Mouse (Mus musculus) natural killer cell, adult 2 months (primary cell): ENCODE measurements around the gene Gm49361.
"Not testable (repeated sequence)": the region's sequence is repeated elsewhere in the genome, so short reads cannot be mapped to it uniquely, and the experiment has no call there.

ENCODE experiments used
- DNase-seq, 2 experiments: peaks; one replicate each; pipeline ENCODE4 v3.0.0; 2022; ENCODE audit warnings: low spot score in 2 of 2

The Gm49361 gene

GRCm38 (mm10) chr14:57746001-57746771 is at the start of gene Gm49361:
Gene Gm49361, minus strand, starts transcription at chr14:57746103.
- DNase-seq: peak; percentile 78 to 84

DNA sequence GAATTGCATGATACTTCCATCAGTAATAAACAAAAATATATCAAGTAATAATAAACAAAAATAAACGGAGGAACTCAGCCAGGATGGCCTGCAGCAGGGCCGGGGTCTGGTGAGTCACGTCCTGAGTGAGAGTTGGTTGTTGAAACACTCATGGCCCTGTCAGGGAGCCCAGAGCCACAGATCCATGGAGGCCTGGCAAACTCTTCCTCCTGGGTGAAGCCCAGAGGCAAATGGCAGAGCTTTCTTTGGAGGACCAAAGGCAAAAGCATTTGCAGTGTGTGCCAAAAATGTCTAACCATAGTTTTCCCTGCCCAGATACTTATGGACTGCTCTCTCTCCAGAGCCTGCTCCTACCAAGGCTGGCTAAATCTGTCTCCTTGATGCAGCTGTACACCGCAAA is 45.3 kb upstream of the Gm49361 start:
- no peak for DNase-seq

GRCm38 (mm10) chr14:57789759-57790158 is 43.9 kb upstream of the Gm49361 start:
- DNase-seq: no peak

GRCm38 (mm10) chr14:57789311-57789710 is 43.4 kb upstream of the Gm49361 start:
- no peak for DNase-seq

GRCm38 (mm10) chr14:57787406-57787805 is 41.5 kb upstream of the Gm49361 start:
- no peak for DNase-seq

DNA sequence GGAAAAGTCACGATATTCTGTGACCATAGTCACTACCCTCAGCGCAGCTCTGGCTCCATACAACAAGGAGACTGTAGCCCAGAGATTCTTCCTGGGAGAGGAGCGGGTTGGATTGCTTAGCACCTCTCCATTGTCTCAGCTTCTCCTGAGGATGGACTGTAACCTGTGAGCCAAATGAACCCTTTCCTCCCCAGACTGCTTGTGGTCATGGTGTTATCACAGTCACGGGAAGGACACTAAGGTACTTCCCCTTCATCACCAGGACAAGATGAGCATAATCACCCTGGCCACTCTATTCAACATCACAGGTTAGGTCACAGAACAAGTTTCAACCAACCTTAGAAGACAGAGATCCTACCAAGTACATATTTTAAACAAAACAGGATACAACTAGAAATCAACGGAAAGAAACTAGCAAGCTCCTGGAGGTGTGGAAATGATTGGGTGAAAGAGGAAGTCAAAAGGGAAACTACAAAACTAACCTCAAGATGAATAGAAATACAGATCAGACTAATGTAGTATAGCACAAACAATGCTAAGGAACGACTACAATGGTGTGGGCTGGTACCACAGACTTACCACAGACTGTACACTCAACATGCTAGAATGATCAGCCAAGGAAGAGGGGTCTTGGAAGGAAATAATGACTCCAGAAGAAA is 26.4 kb upstream of the Gm49361 start:
- peak; percentile 19 to 21 for DNase-seq

DNA sequence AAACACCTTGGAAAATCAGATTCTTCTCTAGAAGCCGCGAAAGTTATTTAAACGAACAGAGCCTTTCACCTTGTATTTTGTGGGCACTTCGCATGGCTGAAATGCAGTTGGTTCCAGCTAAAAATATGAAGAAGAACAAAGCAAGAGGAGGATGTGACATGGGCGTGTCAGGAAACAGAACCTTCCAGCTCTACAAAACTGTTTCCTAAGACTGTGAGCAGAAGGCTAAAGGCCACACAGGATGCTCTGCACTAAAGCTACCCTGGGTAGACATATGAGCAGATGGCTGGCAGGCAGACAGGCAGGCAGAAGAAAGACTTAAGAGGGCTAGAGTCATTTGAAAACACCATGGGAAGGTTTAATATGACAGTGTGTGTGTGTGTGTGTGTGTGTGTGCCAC is 23.2 kb upstream of the Gm49361 start:
- peak; percentile 13 to 25 for DNase-seq

- DNase-seq: no peak
Observed at GRCm38 (mm10) chr14:57760447-57761412, 14.8 kb upstream of the Gm49361 start.

DNA sequence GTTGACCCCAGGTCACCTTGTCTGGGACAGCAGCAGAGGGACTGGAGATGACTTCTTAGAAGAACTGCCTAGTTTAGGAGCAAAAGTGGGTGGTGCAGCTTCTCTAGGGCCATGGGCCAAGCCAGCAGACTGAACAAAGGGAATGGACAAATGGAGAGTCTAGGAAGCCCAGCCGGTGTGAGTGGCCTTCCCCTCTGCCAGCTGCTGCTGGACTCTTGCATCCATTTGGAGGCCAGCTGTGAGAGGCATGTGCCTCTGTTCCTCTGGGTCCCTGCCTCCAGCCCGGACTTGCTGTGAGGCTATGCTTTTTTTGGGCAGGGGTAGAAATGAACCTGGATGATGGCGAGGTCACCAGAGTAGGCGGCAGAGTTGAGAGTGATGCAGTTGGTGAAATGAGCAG is 12.3 kb upstream of the Gm49361 start, which contains the start of gene Lats2:
TSS of gene Lats2 (minus strand) at position 152 of the 400 bp plus-strand sequence.
- no peak for DNase-seq

DNA sequence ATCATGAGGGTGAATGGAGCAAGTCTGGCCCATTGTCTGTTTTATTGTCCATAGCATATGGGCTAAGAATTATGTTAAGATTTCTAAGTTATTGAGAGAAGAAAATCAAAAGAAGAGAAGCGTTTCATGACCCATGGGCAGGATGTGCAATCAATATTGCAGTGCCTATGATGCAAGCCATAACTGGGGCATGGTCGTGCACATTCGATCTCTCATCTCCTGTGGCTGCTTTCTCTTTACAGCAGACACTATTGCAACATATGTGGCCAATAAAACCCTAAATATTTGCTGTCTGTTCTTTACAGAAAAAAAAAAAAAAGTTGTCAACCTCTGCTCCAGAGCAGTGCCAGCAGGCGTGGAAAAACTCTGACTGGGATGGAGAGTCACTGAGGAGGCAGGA is 10.2 kb upstream of the Gm49361 start:
- no peak for DNase-seq

DNA sequence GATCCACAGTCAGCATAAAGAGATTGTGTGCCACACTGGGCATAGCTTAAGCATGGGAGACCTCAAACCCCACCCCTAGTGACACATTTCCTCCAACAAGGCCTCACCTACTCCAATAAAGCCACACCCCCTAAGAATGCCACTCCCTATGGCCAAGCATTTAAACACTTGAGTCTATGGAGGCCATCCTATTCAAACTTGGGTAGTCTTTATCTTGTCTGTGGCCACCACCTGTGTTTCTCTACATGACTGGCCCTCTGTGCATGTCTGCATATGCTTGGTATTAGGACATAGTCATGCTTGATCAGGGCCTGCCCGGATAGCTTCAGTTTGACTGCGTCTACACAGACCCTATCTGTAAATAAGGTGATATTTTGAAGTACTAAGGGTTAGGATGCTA is 9.8 kb upstream of the Gm49361 start:
- DNase-seq: no peak

GRCm38 (mm10) chr14:57753351-57753992 is 7.6 kb upstream of the Gm49361 start:
- no peak for DNase-seq

GRCm38 (mm10) chr14:57751006-57751405 is 5.1 kb upstream of the Gm49361 start:
- DNase-seq: not testable (repeated sequence)

- DNase-seq: no peak
Observed at GRCm38 (mm10) chr14:57749501-57749900, 3.6 kb upstream of the Gm49361 start.

- DNase-seq: peak; percentile 16 to 19
Observed at GRCm38 (mm10) chr14:57745291-57745969, 473 bp downstream of the Gm49361 start.

- DNase-seq: no peak
Observed at GRCm38 (mm10) chr14:57744547-57744946, 1.4 kb downstream of the Gm49361 start.

GRCm38 (mm10) chr14:57740651-57741050 is 5.3 kb downstream of the Gm49361 start:
- peak in 1 of 2 experiments; percentile 18 for DNase-seq

DNA sequence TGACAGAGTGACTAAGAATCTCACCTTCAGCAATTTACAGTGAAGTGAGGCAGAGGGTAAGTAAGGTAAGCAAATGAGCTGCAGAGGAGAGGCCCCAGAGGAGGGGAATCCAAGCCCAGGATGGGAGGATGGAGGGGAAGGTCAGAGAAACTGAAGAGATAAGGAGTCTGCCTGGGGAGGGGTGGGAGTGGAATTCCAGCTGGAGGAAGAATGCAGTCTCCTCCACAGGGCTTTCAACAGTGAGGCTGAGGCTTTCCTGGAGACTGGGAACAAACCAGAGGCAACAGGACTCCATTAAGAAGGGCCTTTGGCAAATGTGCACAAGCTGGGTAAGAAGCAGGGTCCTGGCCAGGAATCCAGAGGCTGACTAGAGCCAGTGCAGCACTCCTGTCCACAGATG is 8.8 kb downstream of the Gm49361 start:
- no peak for DNase-seq

- DNase-seq: no peak
Observed at GRCm38 (mm10) chr14:57736141-57736540, 9.8 kb downstream of the Gm49361 start.

DNA sequence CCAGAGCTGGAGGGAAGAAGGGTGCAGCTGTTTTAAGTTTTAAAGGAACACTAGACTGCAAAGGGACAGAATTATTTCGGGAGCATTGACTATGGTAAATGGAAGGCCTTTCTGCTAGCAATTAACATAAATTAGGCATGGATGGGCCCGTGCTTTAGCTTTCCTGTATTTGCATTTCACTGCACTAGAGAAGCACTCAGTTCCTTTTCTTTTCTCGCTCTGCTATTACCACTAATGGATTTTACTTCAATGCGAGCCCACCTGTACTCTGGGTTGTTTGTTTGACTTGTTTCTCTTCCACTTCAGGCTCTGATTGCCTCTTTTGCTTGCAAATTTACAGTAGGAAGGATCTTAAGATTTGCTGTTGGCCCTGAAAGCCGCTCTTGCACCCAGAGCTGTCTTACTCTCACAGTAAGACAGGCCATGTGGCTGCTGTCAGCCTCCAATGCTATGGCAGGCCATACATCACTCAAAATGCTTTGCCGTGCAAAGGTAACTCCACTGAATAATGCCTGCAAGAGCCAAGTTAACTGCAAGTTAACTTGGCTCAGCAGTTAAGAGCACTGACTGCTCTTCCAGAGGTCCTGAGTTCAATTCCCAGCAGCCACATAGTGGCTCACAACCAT is 13.1 kb downstream of the Gm49361 start:
- no peak for DNase-seq
